Mouse (Mus musculus): ENCODE data around the gene Irf9. TPM values are rescaled to one million over a fixed set of nuclear protein-coding genes. Genes with fewer than 3 reads are reported as not detected.

Gene Irf9
- polyA plus RNA-seq, 1 experiment from 2014 or later = 27.4 TPM

GRCm38 (mm10) chr14:55578668-55579269 lies 24.6 kb upstream of the Irf9 start:
- peak overlapping the region; percentile 86 for H3K4me3 ChIP-seq (replicated peaks; ENCODE audit: low read depth, low read length)
- peak overlapping the region; percentile 85 for H3K4me2 ChIP-seq (ENCODE audit: low read length)
- ATAC-seq (replicated peaks; ENCODE audit: low FRiP score, low read depth) (peak; percentile 9), DNase-seq (ENCODE audit: low spot score) (peak; percentile 46)
- no peak for TF ChIP-seq CTCF (IDR thresholded peaks at IDR 0.05; ENCODE audit: low read depth)
- peaks cover 11% of the 10 kb centered on the region for H3K36me3 ChIP-seq (ENCODE audit: insufficient read depth, low read length)
- peaks cover 11% of the 10 kb centered on the region for H3K4me1 ChIP-seq (replicated peaks; ENCODE audit: insufficient read depth, low read length)
- 23% methylated on average over 6 of the region's 6 CpGs for WGBS
- peak overlapping the region; percentile 85 for H3K9ac ChIP-seq (ENCODE audit: low read depth, low read length)
- peak overlapping the region; percentile 88 for H3K27ac ChIP-seq
- no peaks in the 10 kb centered on the region for H3K9me3 ChIP-seq (replicated peaks; ENCODE audit: low read length)
- no peaks in the 10 kb centered on the region for H3K27me3 ChIP-seq (ENCODE audit: insufficient read depth, low read length)

- no peak for DNase-seq (ENCODE audit: low spot score)
- 91% methylated on average over 23 of the region's 23 CpGs for whole genome bisulfite sequencing
Measured at GRCm38 (mm10) chr14:55579511-55580496, 23.6 kb upstream of the Irf9 start.

GRCm38 (mm10) chr14:55580731-55581130 lies 22.6 kb upstream of the Irf9 start:
- 91% methylated on average over 16 of the region's 16 CpGs for WGBS
- ATAC-seq (replicated peaks; ENCODE audit: low FRiP score, low read depth) = no peak
- H3K4me1 ChIP-seq (replicated peaks; ENCODE audit: insufficient read depth, low read length) = peaks cover 6% of the 10 kb centered on the region
- H3K9ac ChIP-seq (ENCODE audit: low read depth, low read length) = no peak overlapping the region
- H3K27me3 ChIP-seq (ENCODE audit: insufficient read depth, low read length) = no peaks in the 10 kb centered on the region
- no peaks in the 10 kb centered on the region for H3K9me3 ChIP-seq (replicated peaks; ENCODE audit: low read length)
- H3K4me2 ChIP-seq (ENCODE audit: low read length) = no peak overlapping the region
- TF ChIP-seq CTCF (IDR thresholded peaks at IDR 0.05; ENCODE audit: low read depth) = no peak
- H3K36me3 ChIP-seq (ENCODE audit: insufficient read depth, low read length) = peaks cover 11% of the 10 kb centered on the region
- no peak for DNase-seq (ENCODE audit: low spot score)
- no peak overlapping the region for H3K4me3 ChIP-seq (replicated peaks; ENCODE audit: low read depth, low read length)
- no peak overlapping the region for H3K27ac ChIP-seq

More at GRCm38 (mm10) chr14:55579511-55580496, 23.6 kb upstream of the Irf9 start:
- Histone ChIP-seq H3K4me2 (ENCODE audit: low read length) (no peak overlapping the region), H3K4me3 (replicated peaks; ENCODE audit: low read depth, low read length) (no peak overlapping the region), H3K9ac (ENCODE audit: low read depth, low read length) (no peak overlapping the region), H3K27me3 (ENCODE audit: insufficient read depth, low read length) (no peaks in the 10 kb centered on the region), H3K4me1 (replicated peaks; ENCODE audit: insufficient read depth, low read length) (peaks cover 11% of the 10 kb centered on the region), H3K9me3 (replicated peaks; ENCODE audit: low read length) (no peaks in the 10 kb centered on the region), H3K27ac (no peak overlapping the region), H3K36me3 (ENCODE audit: insufficient read depth, low read length) (peaks cover 11% of the 10 kb centered on the region)
- peak; percentile 15; the same call in 1 of the 2 replicates for TF ChIP-seq CTCF (IDR thresholded peaks at IDR 0.05; ENCODE audit: low read depth)
- ATAC-seq (replicated peaks; ENCODE audit: low FRiP score, low read depth) = no peak

DNA sequence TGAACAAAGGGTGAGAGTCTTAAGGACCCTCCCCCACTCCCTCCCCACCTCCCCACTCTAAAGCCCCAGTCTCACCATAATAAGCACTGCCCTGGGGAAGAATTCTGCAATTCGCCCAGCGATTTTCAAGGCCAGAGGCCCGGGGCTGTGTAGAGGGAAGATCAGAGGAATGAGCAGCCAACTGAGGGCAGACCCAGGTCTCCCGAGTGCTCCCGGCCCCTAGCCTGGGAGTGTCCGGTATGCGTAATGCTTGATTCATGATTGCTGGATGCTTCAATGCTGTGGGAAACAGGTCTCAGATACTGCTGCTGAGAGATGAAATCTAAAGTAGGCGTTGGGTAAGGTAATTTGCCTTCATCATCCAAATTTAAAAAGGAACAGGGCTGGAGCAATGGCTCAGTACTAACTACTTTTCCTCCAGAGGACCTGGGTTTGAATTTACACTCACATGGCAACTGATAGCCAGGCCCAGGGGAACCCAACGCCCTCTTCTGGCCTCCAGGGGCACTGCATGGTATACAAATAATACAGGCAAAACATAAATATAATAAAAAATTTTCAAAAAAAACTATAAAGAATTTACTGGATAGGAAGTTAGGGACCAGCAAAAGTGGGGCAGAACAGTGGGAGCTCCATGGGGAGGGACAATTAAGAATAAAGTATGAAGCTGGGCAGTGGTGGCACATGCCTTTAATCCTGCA lies 21.2 kb upstream of the Irf9 start:
- DNase-seq (ENCODE audit: low spot score) (no peak), ATAC-seq (replicated peaks; ENCODE audit: low FRiP score, low read depth) (no peak)
- no peaks in the 10 kb centered on the region for H3K9me3 ChIP-seq (replicated peaks; ENCODE audit: low read length)
- H3K36me3 ChIP-seq (ENCODE audit: insufficient read depth, low read length) = peaks cover 13% of the 10 kb centered on the region
- H3K27me3 ChIP-seq (ENCODE audit: insufficient read depth, low read length) = no peaks in the 10 kb centered on the region
- no peak overlapping the region for H3K9ac ChIP-seq (ENCODE audit: low read depth, low read length)
- 0 out of 2 replicates have a peak, but pooled peaks cover 3% of the 10 kb centered on the region for H3K4me1 ChIP-seq (replicated peaks; ENCODE audit: insufficient read depth, low read length)
- peak; percentile 48 for TF ChIP-seq CTCF (IDR thresholded peaks at IDR 0.05; ENCODE audit: low read depth)
- H3K4me2 ChIP-seq (ENCODE audit: low read length) = no peak overlapping the region
- H3K4me3 ChIP-seq (replicated peaks; ENCODE audit: low read depth, low read length) = no peak overlapping the region
- 69% methylated on average over 9 of the region's 9 CpGs for WGBS
- no peak overlapping the region for H3K27ac ChIP-seq

DNA sequence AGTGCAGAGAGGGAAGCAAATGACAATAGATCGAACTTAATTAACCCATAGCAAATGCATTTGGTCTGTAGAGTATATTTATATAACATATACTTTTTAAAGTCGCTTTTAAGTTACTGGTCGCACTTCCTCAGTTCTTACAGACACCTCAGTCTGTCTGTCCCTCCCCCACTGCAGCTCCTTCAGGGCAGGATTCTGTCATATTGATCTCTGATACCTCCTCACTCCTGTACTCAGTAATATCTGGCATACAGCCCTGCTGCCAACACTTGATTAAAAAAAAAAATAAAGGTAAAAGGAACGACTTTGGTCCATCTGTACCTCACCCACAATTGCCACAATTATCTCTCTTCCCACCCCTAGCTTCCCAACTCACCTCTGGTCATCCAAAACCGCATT lies 19.1 kb upstream of the Irf9 start:
- H3K9ac ChIP-seq (ENCODE audit: low read depth, low read length) = peak overlapping the region; percentile 61; the same call in 1 of the 2 replicates
- no peaks in the 10 kb centered on the region for H3K27me3 ChIP-seq (ENCODE audit: insufficient read depth, low read length)
- peaks cover 18% of the 10 kb centered on the region for H3K36me3 ChIP-seq (ENCODE audit: insufficient read depth, low read length)
- ATAC-seq (replicated peaks; ENCODE audit: low FRiP score, low read depth) (no peak), DNase-seq (ENCODE audit: low spot score) (no peak)
- peak overlapping the region; percentile 91 for H3K4me2 ChIP-seq (ENCODE audit: low read length)
- peak overlapping the region; percentile 47 for H3K4me3 ChIP-seq (replicated peaks; ENCODE audit: low read depth, low read length)
- no peak overlapping the region for H3K27ac ChIP-seq
- no peaks in the 10 kb centered on the region for H3K9me3 ChIP-seq (replicated peaks; ENCODE audit: low read length)
- H3K4me1 ChIP-seq (replicated peaks; ENCODE audit: insufficient read depth, low read length) = no peaks in the 10 kb centered on the region
- 47% methylated on average over 5 of the region's 5 CpGs for WGBS
- TF ChIP-seq CTCF (IDR thresholded peaks at IDR 0.05; ENCODE audit: low read depth) = no peak

All from kidney, postnatal 0 days (tissue).